Mouse (Mus musculus): ENCODE results near the gene Gba.

GRCm38 (mm10) chr3:89208075-89208657, 5.4 kb downstream of the Gba start:
- TF ChIP-seq CTCF (IDR thresholded peaks at IDR 0.05; ENCODE audit: borderline replicate concordance, insufficient read depth, low read depth, low read length) (no peak), POLR2A (IDR thresholded peaks at IDR 0.05; ENCODE audit: borderline replicate concordance, insufficient read depth, low read length) (no peak)

All from cerebellum, adult 2 months (tissue).